In genomic region chr3:133234821-133235295, GRCm38 (mm10) we compare ENCODE assay signal across 13 mouse cellular contexts. TPM values are rescaled to one million over a fixed set of nuclear protein-coding genes. Genes with fewer than 3 reads are reported as not detected.
A peak's percentile ranks its signal among the peaks of the same experiment; 100 is the strongest.
DNase-seq lines count a peak whose midpoint lies in the region; ATAC-seq and TF ChIP-seq lines count a peak whose summit lies in the region.
"Had no signal": no experiment of that assay in that cellular context is flagged by ENCODE, and none has a peak within 500 bp of the region (broad histone marks: within the 10 kb centered on the region; RNA-seq: fewer than 3 reads in every experiment).

Gene Arhgef38, minus strand, starts transcription at chr3:133234949.

- peak within 1 kb of the TSS; percentile 30 for H3K4me3 ChIP-seq in stomach, embryonic 15.5 days (replicated peaks)
- no peak within 1 kb of the TSS for H3K4me3 ChIP-seq in heart, adult 2 months
- H3K4me3 ChIP-seq: liver, embryonic 15.5 days had no signal

- intact Hi-C loops in heart, adult 2 months (cut with DNase I), result no loop called here
- intact Hi-C loops in gastrocnemius, postnatal 36 days (cut with DNase I), result no loop called here

- no peaks in the 10 kb centered on the region for H3K4me1 ChIP-seq in stomach, embryonic 15.5 days
- H3K4me1 ChIP-seq in heart, adult 2 months (ENCODE audit: control insufficient read depth, insufficient read depth, low read length), result no peaks in the 10 kb centered on the region
- H3K4me1 ChIP-seq: liver, embryonic 15.5 days had no signal

- no peak for TF ChIP-seq CTCF in heart, adult 2 months (IDR thresholded peaks at IDR 0.05)

- H3K27ac ChIP-seq in stomach, embryonic 15.5 days, result peak within 1 kb of the TSS; percentile 75
- H3K27ac ChIP-seq in heart, adult 2 months, result no peak within 1 kb of the TSS
- H3K27ac ChIP-seq: liver, embryonic 15.5 days had no signal

- TF ChIP-seq POLR2A in heart, adult 2 months (IDR thresholded peaks at IDR 0.05; ENCODE audit: insufficient read depth, low read depth, low read length), result no peak

- peak; percentile 92 for ATAC-seq in stomach, embryonic 15.5 days (ENCODE audit: insufficient read depth, low FRiP score, low read depth)

- no peak for TF ChIP-seq EP300 in heart, adult 2 months (IDR thresholded peaks at IDR 0.05; ENCODE audit: insufficient read depth, low read depth, low read length)

- WGBS in stomach, embryonic 15.5 days, result 43% methylated on average over 12 of the region's 12 CpGs
- 64% methylated on average over 11 of the region's 12 CpGs for WGBS in heart, adult 2 months

- no peaks in the 10 kb centered on the region for H3K79me2 ChIP-seq in heart, adult 2 months (replicated peaks; ENCODE audit: control insufficient read depth, insufficient read depth, low read length)

- H3K36me3 ChIP-seq in stomach, embryonic 15.5 days, result no peaks in the 10 kb centered on the region
- H3K36me3 ChIP-seq in heart, adult 2 months (ENCODE audit: control insufficient read depth, insufficient read depth, low read length), result no peaks in the 10 kb centered on the region
- H3K36me3 ChIP-seq: liver, embryonic 15.5 days had no signal

- peak; percentile 11 for DNase-seq in ovary, adult 18-20 months (ENCODE audit: low spot score)
- DNase-seq in ovary, postnatal 14 days (ENCODE audit: low spot score), result no peak
- DNase-seq in kidney, adult 11 months, result peak; percentile 84
- DNase-seq in lung, adult 18-20 months, result peak; percentile 76 to 87
- no peak for DNase-seq in heart, adult 2 months
- no peak for DNase-seq in gastrocnemius, postnatal 36 days
- DNase-seq in adrenal gland, postnatal 36 days, result no peak

- no peaks in the 10 kb centered on the region for H3K27me3 ChIP-seq in stomach, embryonic 15.5 days (replicated peaks)
- H3K27me3 ChIP-seq in heart, adult 2 months (ENCODE audit: control insufficient read depth, insufficient read depth, low read length), result no peaks in the 10 kb centered on the region
- H3K27me3 ChIP-seq: liver, embryonic 15.5 days had no signal

- H3K9me3 ChIP-seq in stomach, embryonic 15.5 days, result no peaks in the 10 kb centered on the region
- H3K9me3 ChIP-seq: liver, embryonic 15.5 days had no signal

- peak within 1 kb of the TSS; percentile 44 for H3K4me2 ChIP-seq in stomach, embryonic 15.5 days
- H3K4me2 ChIP-seq: liver, embryonic 15.5 days had no signal

- H3K9ac ChIP-seq in stomach, embryonic 15.5 days, result 0 out of 2 replicates have a peak within 1 kb of the TSS, but pooled peaks have one; percentile 9
- H3K9ac ChIP-seq in heart, adult 2 months (ENCODE audit: low read depth, low read length), result no peak within 1 kb of the TSS
- H3K9ac ChIP-seq: liver, embryonic 15.5 days had no signal

RNA-seq across cellular contexts. Expression of gene Arhgef38, which starts in this region (rescaled TPM):
- polyA plus RNA-seq in stomach, embryonic 15.5 days (2015; fragmentation: Nextera tagmentation; extraction: Ambion mirVana), result 2.0 and 2.6 TPM in 2 replicates
- not detected for total RNA-seq in heart, adult 2 months (2021)
- 0.02 TPM in 1 of 2 replicates, not detected in the other for polyA plus RNA-seq in heart, adult 2 months (2012; rRNA removed)
- not detected for total RNA-seq in gastrocnemius, postnatal 36 days (2021)
- total RNA-seq in adrenal gland, postnatal 36 days (2021), result not detected
- total RNA-seq: layer of hippocampus, postnatal 14 days; MEL had no signal
- polyA plus RNA-seq: cortical plate, adult 2 months; liver, embryonic 15.5 days; neural tube, embryonic 14.5 days had no signal

Comparison
In these comparisons a context has a peak if more than half of its experiments do, and no peak if none do; other contexts are left out.
1. DNase-seq: peak in ovary, adult 18-20 months (single experiment), kidney, adult 11 months (single experiment) and lung, adult 18-20 months (2 of 2); none in ovary, postnatal 14 days (single experiment), heart, adult 2 months (0 of 2), gastrocnemius, postnatal 36 days (0 of 2) and adrenal gland, postnatal 36 days (0 of 2).